Mouse (Mus musculus) stomach, embryonic 14.5 days (tissue): Measurements from ENCODE around the gene Kbtbd2. TPM values are rescaled to one million over a fixed set of nuclear protein-coding genes. Genes with fewer than 3 reads are reported as not detected.
A peak's percentile ranks its signal among the peaks of the same experiment; 100 is the strongest.

Experiments
- ATAC-seq: fragments of 200-750 bp; cut with Nextera tagmentation; 2 replicates; pipeline ENCODE4 v1.8.0; 2017; ENCODE audit warnings: low read depth, moderate TSS enrichment; ENCODE audit not compliant: insufficient number of reproducible peaks, insufficient read depth, low FRiP score
- H3K27ac ChIP-seq: fragments of 300-500 bp; sonication (generic); 2 replicates; pipeline ENCODE4 v1.5.1; 2014; ENCODE audit warnings: mild to moderate bottlenecking, low read length, moderate library complexity, mixed read lengths
- H3K27me3 ChIP-seq: fragments of 300-500 bp; sonication (generic); 2 replicates; pipeline ENCODE4 v1.6.1; 2014; ENCODE audit warnings: low read length, control low read depth, mixed read lengths; ENCODE audit not compliant: control insufficient read depth, insufficient read depth
- H3K36me3 ChIP-seq: fragments of 300-500 bp; sonication (generic); 2 replicates; pipeline ENCODE4 v1.6.1; 2014; ENCODE audit warnings: mild to moderate bottlenecking, control low read depth, low read length, moderate library complexity, mixed read lengths; ENCODE audit not compliant: control insufficient read depth, insufficient read depth
- H3K4me1 ChIP-seq: fragments of 300-500 bp; sonication (generic); 2 replicates; pipeline ENCODE4 v1.6.1; 2014; ENCODE audit warnings: low read length, control low read depth, mixed read lengths; ENCODE audit not compliant: control insufficient read depth, insufficient read depth
- H3K4me2 ChIP-seq: fragments of 300-500 bp; sonication (generic); replicated peaks from 2 replicates; pipeline ENCODE4 v1.6.1; 2014; ENCODE audit warnings: low read depth, low read length, control low read depth
- H3K4me3 ChIP-seq: fragments of 300-500 bp; sonication (generic); 2 replicates; pipeline ENCODE4 v1.5.1; 2014; ENCODE audit warnings: low read depth, low read length, control low read depth
- H3K9ac ChIP-seq: fragments of 300-500 bp; sonication (generic); replicated peaks from 2 replicates; pipeline ENCODE4 v1.6.1; 2014; ENCODE audit warnings: low read depth, mild to moderate bottlenecking, control low read depth, low read length, moderate library complexity, mixed read lengths
- H3K9me3 ChIP-seq: fragments of 300-500 bp; sonication (generic); 2 replicates; pipeline ENCODE4 v1.6.1; 2016; ENCODE audit warnings: low read depth, low read length, control low read depth; ENCODE audit not compliant: control insufficient read depth
- WGBS: fragments of 180-500 bp; shearing (Covaris S2); extraction: QIAGEN DNeasy Blood & Tissue Kit; methylation state at CpG from one replicate; pipeline ENCODE4 v1.1.7; 2014; 5-methylcytosine and 5-hydroxymethylcytosine counted together
- polyA plus RNA-seq: library from polyadenylated mRNA; unstranded; fragments of >200 nt; fragmentation: Nextera tagmentation; extraction: Ambion mirVana; gene quantifications from 2 replicates; pipeline ENCODE4 v1.2.1, GENCODE M21; 2014

Kbtbd2 gene
- polyA plus RNA-seq, result 31.7 and 34.4 TPM in 2 replicates

DNA sequence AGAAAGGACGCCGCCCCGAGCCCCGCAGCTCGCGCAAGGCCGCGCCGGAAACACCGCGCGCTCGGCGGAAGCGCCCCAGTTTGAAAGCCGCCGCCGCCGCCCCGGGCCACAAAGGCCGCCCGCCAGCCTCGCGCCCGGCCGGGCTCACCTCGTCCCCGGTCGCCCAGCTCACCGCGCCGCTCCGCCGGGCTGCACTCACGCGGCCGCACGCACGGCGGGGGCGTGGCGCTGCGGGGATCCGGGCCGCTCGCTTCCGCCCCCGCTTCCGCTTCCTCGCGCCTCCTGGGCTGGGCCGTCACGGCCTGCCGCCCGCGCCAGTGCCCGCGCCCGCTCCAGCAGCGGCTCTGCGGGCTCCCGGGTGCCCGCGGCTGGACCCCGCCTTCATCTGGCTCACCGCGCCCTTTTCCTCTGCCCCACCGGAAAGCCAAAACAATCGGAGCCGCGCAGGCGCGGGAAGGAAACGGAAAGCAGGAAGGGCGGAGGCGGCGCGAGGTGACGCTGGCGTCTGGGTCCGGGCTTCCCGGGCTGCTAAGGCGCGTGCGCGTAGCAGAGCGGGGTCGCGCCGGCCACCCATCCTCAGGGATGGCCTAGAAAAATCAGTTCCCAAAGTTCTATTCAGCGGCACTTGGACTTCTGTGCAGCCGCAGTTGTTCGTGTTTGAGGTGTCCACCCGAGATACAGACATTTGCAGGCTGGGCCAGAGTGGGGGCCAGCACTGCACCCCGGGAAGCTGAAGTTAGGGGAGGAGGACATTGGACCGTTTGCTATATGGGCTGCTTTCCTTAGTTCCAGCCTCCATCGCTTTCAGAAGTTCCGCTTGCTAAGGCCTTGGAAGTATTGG lies at the start of gene Kbtbd2:
Gene Kbtbd2, minus strand, starts transcription at position 503 of the 841 bp plus-strand sequence.
- Histone ChIP-seq H3K36me3 (no peaks in the 10 kb centered on the region), H3K9me3 (no peaks in the 10 kb centered on the region), H3K9ac (peak within 1 kb of the TSS; percentile 90), H3K27me3 (no peaks in the 10 kb centered on the region), H3K4me2 (peak within 1 kb of the TSS; percentile 84), H3K4me1 (peaks cover 5% of the 10 kb centered on the region; the same call in 1 of the 2 replicates), H3K4me3 (peak within 1 kb of the TSS; percentile 81), H3K27ac (peak within 1 kb of the TSS; percentile 99)
- peak; percentile 94 for ATAC-seq
- WGBS, result under 1% methylated on average over 92 of the region's 98 CpGs

DNA sequence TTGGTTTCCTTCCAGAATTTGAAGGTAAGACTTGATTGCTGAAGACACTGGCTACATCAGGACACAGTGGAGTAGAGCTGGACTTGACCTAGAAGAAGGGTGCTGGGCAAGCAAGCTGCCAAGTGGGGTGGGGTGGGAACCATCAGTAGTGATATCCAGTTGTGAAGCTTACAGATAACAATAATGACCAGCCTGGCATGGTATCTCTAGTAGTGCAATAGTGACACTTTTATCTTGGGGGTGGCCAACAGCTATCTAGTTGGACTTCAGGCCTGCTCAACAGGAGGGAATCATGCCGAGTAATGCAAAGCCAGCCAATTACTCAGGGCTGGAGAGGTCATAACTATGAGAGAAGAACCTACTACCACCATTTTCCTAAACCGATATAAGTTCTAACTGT lies 46.8 kb upstream of the Kbtbd2 start:
- Histone ChIP-seq H3K4me3 (no peak overlapping the region), H3K9me3 (no peaks in the 10 kb centered on the region), H3K9ac (no peak overlapping the region), H3K4me2 (no peak overlapping the region), H3K4me1 (no peaks in the 10 kb centered on the region), H3K36me3 (peaks cover 4% of the 10 kb centered on the region; the same call in 1 of the 2 replicates), H3K27ac (no peak overlapping the region), H3K27me3 (no peaks in the 10 kb centered on the region)
- 93% methylated on average over 2 of the region's 2 CpGs for WGBS
- ATAC-seq, result no peak

DNA sequence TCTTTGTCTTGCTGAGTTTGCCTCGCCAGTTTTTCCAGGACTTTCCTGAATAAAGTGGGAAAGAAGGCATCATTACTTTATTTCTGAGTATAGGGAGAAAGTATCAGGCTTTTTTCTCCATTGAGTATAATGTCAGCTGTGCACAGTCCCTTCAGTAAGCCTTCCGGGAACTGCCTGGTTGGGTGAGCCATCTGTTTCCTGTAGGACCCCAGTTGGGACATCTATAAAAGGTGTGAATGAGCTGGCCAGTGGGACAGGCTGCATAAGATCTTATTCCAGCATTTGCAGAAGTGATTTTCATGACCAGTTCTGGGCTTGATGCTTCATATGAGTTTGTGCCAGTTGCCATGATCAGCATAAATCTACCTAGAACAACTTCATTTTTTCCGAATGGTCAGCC lies 45.6 kb upstream of the Kbtbd2 start:
- Histone ChIP-seq H3K27ac (no peak overlapping the region), H3K36me3 (peaks cover 4% of the 10 kb centered on the region; the same call in 1 of the 2 replicates), H3K4me2 (no peak overlapping the region), H3K9ac (no peak overlapping the region), H3K4me1 (no peaks in the 10 kb centered on the region), H3K4me3 (no peak overlapping the region), H3K27me3 (no peaks in the 10 kb centered on the region), H3K9me3 (no peaks in the 10 kb centered on the region)
- ATAC-seq, result no peak
- 87% methylated on average over 3 of the region's 3 CpGs for WGBS

DNA sequence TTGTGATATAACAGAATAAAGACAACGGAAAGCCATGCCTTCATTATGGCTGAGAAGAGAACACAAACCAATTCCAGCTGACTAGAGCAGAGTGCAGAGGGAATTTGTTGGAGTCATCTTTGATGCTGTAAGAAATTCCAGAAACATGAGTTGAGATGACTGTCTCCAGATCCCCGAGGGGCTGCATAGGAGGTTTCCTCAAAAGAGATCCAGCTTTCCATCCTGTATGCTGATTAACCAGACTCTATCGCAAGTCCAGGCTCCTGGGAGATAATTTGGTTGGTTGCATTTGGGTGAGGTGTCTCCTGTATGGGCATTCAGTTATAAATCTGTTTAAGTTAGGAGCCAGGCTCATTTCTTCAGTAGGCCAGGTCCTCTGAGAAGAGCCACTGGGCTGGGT lies 40.0 kb upstream of the Kbtbd2 start:
- Histone ChIP-seq H3K9me3 (no peaks in the 10 kb centered on the region), H3K27me3 (no peaks in the 10 kb centered on the region), H3K4me1 (0 out of 2 replicates have a peak, but pooled peaks cover 6% of the 10 kb centered on the region), H3K36me3 (peaks cover 12% of the 10 kb centered on the region), H3K4me2 (no peak overlapping the region), H3K4me3 (no peak overlapping the region), H3K27ac (no peak overlapping the region), H3K9ac (no peak overlapping the region)
- no peak for ATAC-seq
- WGBS, result 95% methylated on average over 3 of the region's 3 CpGs

DNA sequence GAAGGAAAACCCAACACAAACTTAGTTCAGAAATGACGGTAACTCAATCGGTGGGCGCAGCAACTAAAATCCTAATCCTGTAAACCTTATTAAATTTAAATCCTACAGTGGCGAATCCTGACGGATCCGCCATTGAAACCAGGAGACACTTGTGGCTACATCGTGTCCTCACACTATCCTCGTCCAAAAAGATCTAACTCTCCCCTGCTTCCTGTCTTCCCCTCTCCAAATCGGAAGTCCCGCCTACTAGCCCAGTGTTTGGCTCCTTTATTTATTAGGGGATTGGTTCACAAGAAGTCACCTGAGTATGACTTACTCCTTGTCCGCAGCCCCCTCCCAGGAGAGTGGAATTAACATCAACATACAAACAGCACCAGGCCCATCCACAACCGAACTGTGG lies 39.6 kb upstream of the Kbtbd2 start:
- Histone ChIP-seq H3K9me3 (no peaks in the 10 kb centered on the region), H3K27me3 (no peaks in the 10 kb centered on the region), H3K4me3 (no peak overlapping the region), H3K4me2 (no peak overlapping the region), H3K4me1 (0 out of 2 replicates have a peak, but pooled peaks cover 6% of the 10 kb centered on the region), H3K36me3 (peaks cover 12% of the 10 kb centered on the region), H3K9ac (no peak overlapping the region), H3K27ac (no peak overlapping the region)
- WGBS, result 95% methylated on average over 12 of the region's 12 CpGs
- no peak for ATAC-seq

DNA sequence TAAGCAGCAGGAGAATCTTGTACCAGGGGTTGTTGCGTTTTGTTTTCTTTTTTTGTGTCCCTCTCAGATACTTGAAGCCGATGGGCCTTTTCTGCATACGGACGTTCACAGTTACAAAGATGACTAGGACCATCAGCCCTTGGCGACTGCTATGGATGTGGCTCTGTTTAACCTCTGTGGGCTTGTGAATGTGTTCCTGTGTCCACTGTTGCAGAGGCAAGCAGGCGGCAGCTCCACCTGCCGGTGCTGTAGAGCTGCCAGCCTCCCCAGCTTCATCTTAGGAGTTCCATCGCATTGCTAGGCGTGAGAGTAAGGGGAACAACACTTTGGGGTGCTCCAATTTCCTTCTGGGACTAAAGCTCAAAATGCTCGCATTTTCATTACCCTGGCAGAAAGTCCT lies 37.9 kb upstream of the Kbtbd2 start:
- 83% methylated on average over 10 of the region's 10 CpGs for WGBS
- Histone ChIP-seq H3K4me1 (0 out of 2 replicates have a peak, but pooled peaks cover 6% of the 10 kb centered on the region), H3K4me2 (no peak overlapping the region), H3K27me3 (no peaks in the 10 kb centered on the region), H3K9me3 (no peaks in the 10 kb centered on the region), H3K27ac (no peak overlapping the region), H3K4me3 (no peak overlapping the region), H3K36me3 (peaks cover 10% of the 10 kb centered on the region), H3K9ac (no peak overlapping the region)
- ATAC-seq, result no peak

DNA sequence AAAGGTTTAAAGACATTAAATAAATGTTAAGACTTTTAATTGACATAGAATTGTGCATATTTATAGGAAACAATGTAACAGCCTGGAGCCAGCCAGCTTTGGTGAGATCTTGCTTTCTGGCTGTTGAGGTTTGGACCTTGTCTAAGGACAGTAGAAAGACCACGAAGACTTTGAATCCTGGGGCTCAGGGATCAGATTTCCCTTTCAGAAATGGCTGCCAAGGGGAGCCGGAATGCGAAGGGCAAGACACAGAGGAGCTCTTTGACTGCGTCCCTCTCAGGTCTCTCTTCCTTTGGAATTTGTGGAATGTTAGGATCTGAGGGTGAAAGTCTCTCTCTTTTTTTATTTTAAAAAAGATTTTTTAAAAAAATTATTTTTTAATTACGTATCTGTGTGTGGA lies 37.2 kb upstream of the Kbtbd2 start:
- no peak overlapping the region for H3K9ac ChIP-seq
- H3K4me3 ChIP-seq, result no peak overlapping the region
- H3K4me2 ChIP-seq, result no peak overlapping the region
- H3K4me1 ChIP-seq, result 0 out of 2 replicates have a peak, but pooled peaks cover 6% of the 10 kb centered on the region
- ATAC-seq, result no peak
- H3K36me3 ChIP-seq, result peaks cover 8% of the 10 kb centered on the region
- 57% methylated on average over 5 of the region's 5 CpGs for WGBS
- H3K27me3 ChIP-seq, result no peaks in the 10 kb centered on the region
- H3K9me3 ChIP-seq, result no peaks in the 10 kb centered on the region
- H3K27ac ChIP-seq, result no peak overlapping the region

DNA sequence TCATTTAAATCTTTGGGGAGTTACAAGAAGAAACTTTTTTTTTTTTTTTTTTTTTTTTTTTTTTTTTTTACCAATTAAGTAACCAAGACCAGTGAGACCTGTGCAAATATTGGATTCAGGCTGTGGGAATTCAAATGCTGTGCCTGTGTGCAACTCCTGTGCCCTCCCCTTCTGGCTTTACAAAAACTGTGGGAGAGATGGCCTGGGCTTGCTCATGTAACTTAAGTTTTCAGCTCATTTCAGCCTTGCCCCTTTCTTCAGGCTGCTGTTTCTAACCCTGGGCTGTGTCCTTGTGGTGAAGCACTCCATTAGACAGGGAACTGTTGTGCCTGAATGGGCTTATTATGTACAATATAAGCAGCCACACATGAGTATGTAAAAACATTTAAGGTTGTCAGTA lies 35.2 kb upstream of the Kbtbd2 start:
- peak overlapping the region; percentile 64 for H3K4me3 ChIP-seq
- no peaks in the 10 kb centered on the region for H3K9me3 ChIP-seq
- peak overlapping the region; percentile 71 for H3K4me2 ChIP-seq
- H3K36me3 ChIP-seq, result peaks cover 8% of the 10 kb centered on the region
- H3K4me1 ChIP-seq, result 0 out of 2 replicates have a peak, but pooled peaks cover 6% of the 10 kb centered on the region
- H3K27me3 ChIP-seq, result no peaks in the 10 kb centered on the region
- no peak overlapping the region for H3K9ac ChIP-seq
- no peak overlapping the region for H3K27ac ChIP-seq
- ATAC-seq, result no peak
